Mouse (Mus musculus): ENCODE results near the gene Mylk4. TPM values are rescaled to one million over a fixed set of nuclear protein-coding genes. Genes with fewer than 3 reads are reported as not detected.

The Mylk4 gene
- 0.07 TPM in 1 of 2 replicates, not detected in the other for polyA plus RNA-seq (2015; fragmentation: Nextera tagmentation; extraction: Ambion mirVana)

GRCm38 (mm10) chr13:32783816-32784215 is at the start of gene Mylk4:
Mylk4 (minus strand) TSS chr13:32783954.

GRCm38 (mm10) chr13:32802259-32803081 is 18.7 kb upstream of the Mylk4 start, which contains the start of gene D930007J09Rik:
D930007J09Rik (minus strand) TSS chr13:32802849.

GRCm38 (mm10) chr13:32801693-32802221 is 18.0 kb upstream of the Mylk4 start, which contains the start of gene Wrnip1:
Wrnip1 (plus strand) TSS chr13:32802038.

Other genes starting within 250 kb of the Mylk4 start
- 12.5 and 14.3 TPM in 2 replicates for gene Wrnip1, start 18.1 kb upstream of the Mylk4 start, polyA plus RNA-seq (2015; fragmentation: Nextera tagmentation; extraction: Ambion mirVana)
- gene D930007J09Rik, start 18.9 kb upstream of the Mylk4 start, polyA plus RNA-seq (2015; fragmentation: Nextera tagmentation; extraction: Ambion mirVana) = not detected in 2 replicates
- 50.3 and 57.8 TPM in 2 replicates for gene Serpinb1a, start 67.2 kb upstream of the Mylk4 start, polyA plus RNA-seq (2015; fragmentation: Nextera tagmentation; extraction: Ambion mirVana)
- gene Serpinb1c, start 114.3 kb upstream of the Mylk4 start, polyA plus RNA-seq (2015; fragmentation: Nextera tagmentation; extraction: Ambion mirVana) = 0.22 and 0.31 TPM in 2 replicates
- gene Serpinb6b, start 181.3 kb upstream of the Mylk4 start, polyA plus RNA-seq (2015; fragmentation: Nextera tagmentation; extraction: Ambion mirVana) = 44.0 and 44.5 TPM in 2 replicates
- gene Serpinb9, start 219.3 kb upstream of the Mylk4 start, polyA plus RNA-seq (2015; fragmentation: Nextera tagmentation; extraction: Ambion mirVana) = 15.2 and 15.3 TPM in 2 replicates
- gene Serpinb9b, start 243.5 kb upstream of the Mylk4 start, polyA plus RNA-seq (2015; fragmentation: Nextera tagmentation; extraction: Ambion mirVana) = 1.7 and 2.3 TPM in 2 replicates